Mouse (Mus musculus): ENCODE results near the gene Olfr881. TPM values are rescaled to one million over a fixed set of nuclear protein-coding genes. Genes with fewer than 3 reads are reported as not detected.

Olfr881 gene
- polyA plus RNA-seq (2014; fragmentation: Nextera tagmentation; extraction: Ambion mirVana) = not detected in 2 replicates

DNA sequence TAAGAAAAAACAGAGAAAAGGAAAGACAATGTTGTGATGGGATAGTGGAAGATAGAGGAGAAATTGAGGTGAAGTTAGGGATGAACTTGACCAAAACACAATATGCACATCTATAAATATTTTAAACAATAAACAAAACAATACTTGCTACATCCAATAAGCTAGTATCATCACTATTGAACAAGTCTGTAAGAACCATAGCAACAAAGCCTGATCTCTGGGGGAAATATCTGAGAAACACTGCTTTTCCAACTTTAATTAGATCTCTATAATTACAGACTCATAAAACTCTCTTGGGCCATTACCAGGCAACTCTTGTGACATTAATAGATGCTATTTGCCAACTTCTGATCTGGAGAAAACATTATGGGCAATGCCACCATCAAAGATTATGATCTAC is at the start of gene Olfr881:
Gene Olfr881 (plus strand): TSS at position 301 of the 400 bp plus-strand sequence.
- Histone ChIP-seq H3K36me3 (ENCODE audit: control insufficient read depth, insufficient read depth, low read length) (no peaks in the 10 kb centered on the region), H3K9ac (ENCODE audit: low read depth, low read length) (no peak within 1 kb of the TSS), H3K4me1 (ENCODE audit: control insufficient read depth, insufficient read depth, low read length) (no peaks in the 10 kb centered on the region), H3K4me2 (no peak within 1 kb of the TSS), H3K9me3 (replicated peaks; ENCODE audit: control insufficient read depth, low read length) (no peaks in the 10 kb centered on the region), H3K27me3 (ENCODE audit: control insufficient read depth, insufficient read depth, low read length) (no peaks in the 10 kb centered on the region), H3K4me3 (ENCODE audit: low read depth, low read length) (no peak within 1 kb of the TSS), H3K27ac (ENCODE audit: low read depth, low read length) (no peak within 1 kb of the TSS)
- no peak for ATAC-seq (replicated peaks; ENCODE audit: insufficient number of reproducible peaks, low FRiP score, low TSS enrichment)

DNA sequence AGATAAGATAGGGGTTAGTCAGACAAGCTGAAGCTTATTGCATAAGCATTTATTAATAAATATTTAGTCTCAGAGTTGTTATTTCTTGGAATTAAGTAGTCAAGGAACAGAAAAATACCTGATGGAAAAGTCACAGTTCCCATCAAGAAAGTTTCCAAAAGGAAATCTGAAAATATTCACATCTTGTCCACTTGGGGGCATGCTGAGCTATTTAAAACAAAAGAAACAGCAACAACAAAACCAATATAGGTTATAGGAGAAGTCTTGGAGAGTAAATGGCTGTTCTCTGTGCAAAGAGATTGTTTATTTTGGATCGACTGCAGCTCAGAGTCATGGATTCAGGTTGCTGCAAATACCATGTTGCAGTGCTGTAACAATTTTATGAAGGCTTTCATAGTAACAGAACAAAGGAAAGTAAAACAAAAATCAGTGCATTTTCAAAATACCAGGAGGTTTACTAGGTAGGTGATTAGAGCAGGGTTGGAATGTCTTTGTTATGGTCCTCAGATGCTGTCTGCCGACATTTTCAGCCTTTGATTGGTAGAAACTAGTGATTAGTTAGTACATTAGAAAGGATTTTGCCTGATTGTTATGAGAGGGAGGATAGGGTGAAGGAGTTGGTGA is 7.1 kb downstream of the Olfr881 start:
- WGBS (ENCODE audit: insufficient replicate concordance) = 34% methylated on average over 2 of the region's 2 CpGs
- Histone ChIP-seq H3K4me2 (no peak overlapping the region), H3K27ac (ENCODE audit: low read depth, low read length) (no peak overlapping the region), H3K4me3 (ENCODE audit: low read depth, low read length) (no peak overlapping the region), H3K9ac (ENCODE audit: low read depth, low read length) (no peak overlapping the region), H3K27me3 (ENCODE audit: control insufficient read depth, insufficient read depth, low read length) (no peaks in the 10 kb centered on the region), H3K9me3 (replicated peaks; ENCODE audit: control insufficient read depth, low read length) (no peaks in the 10 kb centered on the region), H3K4me1 (ENCODE audit: control insufficient read depth, insufficient read depth, low read length) (no peaks in the 10 kb centered on the region), H3K36me3 (ENCODE audit: control insufficient read depth, insufficient read depth, low read length) (no peaks in the 10 kb centered on the region)
- ATAC-seq (replicated peaks; ENCODE audit: insufficient number of reproducible peaks, low FRiP score, low TSS enrichment) = no peak

DNA sequence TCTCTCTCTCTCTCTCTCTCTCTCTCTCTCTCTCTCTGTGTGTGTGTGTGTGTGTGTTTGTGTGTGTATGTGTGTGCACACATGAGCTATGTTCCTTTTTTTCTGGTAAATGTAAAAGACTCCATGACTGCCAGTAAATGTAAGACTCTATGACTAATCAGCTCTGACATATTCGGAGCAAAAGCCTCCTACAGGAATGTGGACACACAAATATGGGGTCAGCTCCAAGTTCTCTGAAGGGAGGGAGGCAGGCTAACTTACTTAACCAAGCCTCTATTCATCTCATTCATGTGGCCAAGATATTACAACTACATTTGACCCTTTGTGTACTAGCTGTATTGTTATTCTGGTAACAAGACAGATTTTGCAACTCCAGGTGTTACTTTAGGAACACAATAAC is 8.4 kb downstream of the Olfr881 start:
- Histone ChIP-seq H3K27me3 (ENCODE audit: control insufficient read depth, insufficient read depth, low read length) (no peaks in the 10 kb centered on the region), H3K4me3 (ENCODE audit: low read depth, low read length) (no peak overlapping the region), H3K4me1 (ENCODE audit: control insufficient read depth, insufficient read depth, low read length) (no peaks in the 10 kb centered on the region), H3K27ac (ENCODE audit: low read depth, low read length) (no peak overlapping the region), H3K9ac (ENCODE audit: low read depth, low read length) (no peak overlapping the region), H3K4me2 (no peak overlapping the region), H3K9me3 (replicated peaks; ENCODE audit: control insufficient read depth, low read length) (no peaks in the 10 kb centered on the region), H3K36me3 (ENCODE audit: control insufficient read depth, insufficient read depth, low read length) (no peaks in the 10 kb centered on the region)
- 47% methylated on average over 1 of the region's 1 CpGs for WGBS (ENCODE audit: insufficient replicate concordance)
- ATAC-seq (replicated peaks; ENCODE audit: insufficient number of reproducible peaks, low FRiP score, low TSS enrichment) = no peak

DNA sequence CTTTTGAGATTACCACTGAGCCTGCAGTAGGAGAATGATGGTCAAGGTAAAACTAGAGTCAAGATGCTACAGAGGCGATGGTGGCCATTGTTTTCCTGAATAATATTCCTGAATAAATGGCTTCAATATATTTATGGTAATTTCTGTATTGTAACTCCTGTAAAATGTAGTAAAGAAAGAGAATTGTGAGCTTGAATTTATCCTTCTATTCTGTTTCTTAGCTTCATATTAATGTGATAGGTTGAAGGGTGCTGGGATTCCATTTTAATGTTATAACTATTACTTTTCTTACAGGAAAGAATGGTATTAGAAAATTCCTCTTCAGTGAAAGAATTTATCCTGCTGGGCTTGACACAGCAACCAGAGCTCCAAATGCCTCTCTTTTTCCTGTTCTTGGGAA is 33.9 kb downstream of the Olfr881 start, which contains the start of gene Olfr883:
Gene Olfr883 (plus strand): TSS at position 301 of the 400 bp plus-strand sequence.
- Histone ChIP-seq H3K4me3 (ENCODE audit: low read depth, low read length) (no peak within 1 kb of the TSS), H3K9me3 (replicated peaks; ENCODE audit: control insufficient read depth, low read length) (no peaks in the 10 kb centered on the region), H3K4me2 (no peak within 1 kb of the TSS), H3K27me3 (ENCODE audit: control insufficient read depth, insufficient read depth, low read length) (no peaks in the 10 kb centered on the region), H3K27ac (ENCODE audit: low read depth, low read length) (no peak within 1 kb of the TSS), H3K9ac (ENCODE audit: low read depth, low read length) (no peak within 1 kb of the TSS), H3K36me3 (ENCODE audit: control insufficient read depth, insufficient read depth, low read length) (no peaks in the 10 kb centered on the region), H3K4me1 (ENCODE audit: control insufficient read depth, insufficient read depth, low read length) (no peaks in the 10 kb centered on the region)
- ATAC-seq (replicated peaks; ENCODE audit: insufficient number of reproducible peaks, low FRiP score, low TSS enrichment) = no peak
- WGBS (ENCODE audit: insufficient replicate concordance) = 92% methylated on average over 1 of the region's 1 CpGs

Other genes starting within 250 kb of the Olfr881 start
- not detected in 2 replicates for gene Olfr874, start 246.7 kb upstream of the Olfr881 start, polyA plus RNA-seq (2014; fragmentation: Nextera tagmentation; extraction: Ambion mirVana)
- not detected in 2 replicates for gene Olfr875, start 220.0 kb upstream of the Olfr881 start, polyA plus RNA-seq (2014; fragmentation: Nextera tagmentation; extraction: Ambion mirVana)
- not detected in 2 replicates for gene Olfr876, start 188.8 kb upstream of the Olfr881 start, polyA plus RNA-seq (2014; fragmentation: Nextera tagmentation; extraction: Ambion mirVana)
- not detected in 2 replicates for gene Olfr877, start 137.6 kb upstream of the Olfr881 start, polyA plus RNA-seq (2014; fragmentation: Nextera tagmentation; extraction: Ambion mirVana)
- gene Olfr145, start 95.1 kb upstream of the Olfr881 start, polyA plus RNA-seq (2014; fragmentation: Nextera tagmentation; extraction: Ambion mirVana) = not detected in 2 replicates
- gene Olfr878, start 74.0 kb upstream of the Olfr881 start, polyA plus RNA-seq (2014; fragmentation: Nextera tagmentation; extraction: Ambion mirVana) = not detected in 2 replicates
- not detected in 2 replicates for gene Olfr883, start 34.0 kb downstream of the Olfr881 start, polyA plus RNA-seq (2014; fragmentation: Nextera tagmentation; extraction: Ambion mirVana)
- gene Olfr884, start 54.7 kb downstream of the Olfr881 start, polyA plus RNA-seq (2014; fragmentation: Nextera tagmentation; extraction: Ambion mirVana) = not detected in 2 replicates
- gene Olfr885, start 69.5 kb downstream of the Olfr881 start, polyA plus RNA-seq (2014; fragmentation: Nextera tagmentation; extraction: Ambion mirVana) = not detected in 2 replicates
- not detected in 2 replicates for gene Olfr887, start 92.2 kb downstream of the Olfr881 start, polyA plus RNA-seq (2014; fragmentation: Nextera tagmentation; extraction: Ambion mirVana)
- gene Olfr888, start 116.3 kb downstream of the Olfr881 start, polyA plus RNA-seq (2014; fragmentation: Nextera tagmentation; extraction: Ambion mirVana) = not detected in 2 replicates
- 0.04 TPM in 1 of 2 replicates, not detected in the other for gene Olfr889, start 123.4 kb downstream of the Olfr881 start, polyA plus RNA-seq (2014; fragmentation: Nextera tagmentation; extraction: Ambion mirVana)
- gene Olfr890, start 150.7 kb downstream of the Olfr881 start, polyA plus RNA-seq (2014; fragmentation: Nextera tagmentation; extraction: Ambion mirVana) = not detected in 2 replicates
- not detected in 2 replicates for gene Olfr891, start 189.0 kb downstream of the Olfr881 start, polyA plus RNA-seq (2014; fragmentation: Nextera tagmentation; extraction: Ambion mirVana)
- gene Olfr893, start 216.5 kb downstream of the Olfr881 start, polyA plus RNA-seq (2014; fragmentation: Nextera tagmentation; extraction: Ambion mirVana) = not detected in 2 replicates
- gene Olfr894, start 226.2 kb downstream of the Olfr881 start, polyA plus RNA-seq (2014; fragmentation: Nextera tagmentation; extraction: Ambion mirVana) = not detected in 2 replicates